Mouse (Mus musculus) frontal cortex, postnatal 36 days (tissue): ENCODE measurements around the gene Efcab6.

ENCODE experiments used
- DNase-seq, 2 experiments: peaks; one replicate each; pipeline ENCODE4 v3.0.0; 2022; ENCODE audit warnings: low spot score in 2 of 2

Gene Efcab6

GRCm38 (mm10) chr15:83879845-83880244, 185.3 kb downstream of the Efcab6 start:
- no peak for DNase-seq

GRCm38 (mm10) chr15:83877898-83878297, 187.3 kb downstream of the Efcab6 start:
- DNase-seq: no peak

- no peak for DNase-seq
Measured at GRCm38 (mm10) chr15:83877155-83877866, 187.9 kb downstream of the Efcab6 start.

- DNase-seq: no peak
Measured at GRCm38 (mm10) chr15:83870936-83871335, 194.2 kb downstream of the Efcab6 start.

GRCm38 (mm10) chr15:83865626-83866025, 199.6 kb downstream of the Efcab6 start:
- no peak for DNase-seq

GRCm38 (mm10) chr15:83857129-83857528, 208.1 kb downstream of the Efcab6 start:
- DNase-seq: peak; percentile 79 to 85

- peak; percentile 57 to 62 for DNase-seq
Measured at GRCm38 (mm10) chr15:83853400-83853811, 211.8 kb downstream of the Efcab6 start.

- DNase-seq: no peak
Measured at GRCm38 (mm10) chr15:83848193-83848592, 217.0 kb downstream of the Efcab6 start.

GRCm38 (mm10) chr15:83847512-83847911, 217.7 kb downstream of the Efcab6 start:
- DNase-seq: peak in 1 of 2 experiments; percentile 66

GRCm38 (mm10) chr15:83846592-83846991, 218.6 kb downstream of the Efcab6 start:
- no peak for DNase-seq

GRCm38 (mm10) chr15:83845734-83846133, 219.4 kb downstream of the Efcab6 start:
- no peak for DNase-seq

- DNase-seq: peak in 1 of 2 experiments; percentile 33
Measured at GRCm38 (mm10) chr15:83842915-83843789, 222.0 kb downstream of the Efcab6 start.

- peak in 1 of 2 experiments; percentile 35 for DNase-seq
Measured at GRCm38 (mm10) chr15:83842419-83842818, 222.8 kb downstream of the Efcab6 start.

- DNase-seq: peak in 1 of 2 experiments; percentile 72
Measured at GRCm38 (mm10) chr15:83840950-83841719, 224.0 kb downstream of the Efcab6 start.

GRCm38 (mm10) chr15:83832265-83832664, 232.9 kb downstream of the Efcab6 start:
- no peak for DNase-seq

- peak in 1 of 2 experiments; percentile 47 for DNase-seq
Measured at GRCm38 (mm10) chr15:83829226-83829625, 236.0 kb downstream of the Efcab6 start.

GRCm38 (mm10) chr15:83828011-83828410, 237.2 kb downstream of the Efcab6 start:
- no peak for DNase-seq
